Mouse (Mus musculus) neural tube, embryonic 14.5 days (tissue): Measurements from ENCODE around the gene Atxn1. TPM values are rescaled to one million over a fixed set of nuclear protein-coding genes. Genes with fewer than 3 reads are reported as not detected.

Experiments used
- ATAC-seq: fragments of 200-750 bp; cut with Nextera tagmentation; 2 replicates; pipeline ENCODE4 v1.8.0; 2017; ENCODE audit warnings: low read depth, mild to moderate bottlenecking, moderate TSS enrichment, moderate library complexity
- H3K27ac ChIP-seq: fragments of 300-500 bp; sonication (generic); 2 replicates; pipeline ENCODE4 v1.5.1; 2014; ENCODE audit warnings: low read depth, mild to moderate bottlenecking, control low read depth, low read length, moderate library complexity, mixed read lengths
- H3K27me3 ChIP-seq: fragments of 300-500 bp; sonication (generic); 2 replicates; pipeline ENCODE4 v1.6.1; 2014; ENCODE audit warnings: low read length; ENCODE audit not compliant: control insufficient read depth, insufficient read depth
- H3K36me3 ChIP-seq: fragments of 300-500 bp; sonication (generic); 2 replicates; pipeline ENCODE4 v1.6.1; 2014; ENCODE audit warnings: low read length, mixed read lengths; ENCODE audit not compliant: control insufficient read depth, insufficient read depth
- H3K4me1 ChIP-seq: fragments of 300-500 bp; sonication (generic); 2 replicates; pipeline ENCODE4 v1.6.1; 2014; ENCODE audit warnings: low read length; ENCODE audit not compliant: control insufficient read depth, insufficient read depth
- H3K4me2 ChIP-seq: fragments of 300-500 bp; sonication (generic); 2 replicates; pipeline ENCODE4 v1.6.1; 2014; ENCODE audit warnings: mild to moderate bottlenecking, low read depth, low read length, control low read depth
- H3K4me3 ChIP-seq: fragments of 300-500 bp; sonication (generic); 2 replicates; pipeline ENCODE4 v1.5.1; 2014; ENCODE audit warnings: low read depth, low read length, control low read depth, mixed read lengths
- H3K9ac ChIP-seq: fragments of 300-500 bp; sonication (generic); replicated peaks from 2 replicates; pipeline ENCODE4 v1.6.1; 2014; ENCODE audit warnings: low read depth, mild to moderate bottlenecking, control low read depth, low read length, mixed read lengths
- H3K9me3 ChIP-seq: fragments of 300-500 bp; sonication (generic); 2 replicates; pipeline ENCODE4 v1.6.1; 2016; ENCODE audit warnings: low read length; ENCODE audit not compliant: control insufficient read depth
- WGBS: fragments of 180-500 bp; shearing (Covaris S2); extraction: QIAGEN DNeasy Blood & Tissue Kit; methylation state at CpG from one replicate; pipeline ENCODE4 v1.1.7; 2014; 5-methylcytosine and 5-hydroxymethylcytosine counted together
- polyA plus RNA-seq: library from polyadenylated mRNA; unstranded; fragments of >200 nt; fragmentation: Nextera tagmentation; extraction: Ambion mirVana; gene quantifications from 2 replicates; pipeline ENCODE4 v1.2.1, GENCODE M21; 2014

Gene Atxn1
- polyA plus RNA-seq, 1 experiment from 2014 or later, result 9.4 TPM

- H3K9ac ChIP-seq, result no peak overlapping the region
- H3K27me3 ChIP-seq, result no peaks in the 10 kb centered on the region
- ATAC-seq, result no peak
- H3K27ac ChIP-seq, result no peak overlapping the region
- 84% methylated on average over 9 of the region's 9 CpGs for WGBS
- H3K4me1 ChIP-seq, result peaks cover 2% of the 10 kb centered on the region; the same call in 1 of the 2 replicates
- H3K4me2 ChIP-seq, result no peak overlapping the region
- H3K36me3 ChIP-seq, result no peaks in the 10 kb centered on the region
- no peaks in the 10 kb centered on the region for H3K9me3 ChIP-seq
- no peak overlapping the region for H3K4me3 ChIP-seq
These were observed 426.7 kb downstream of the Atxn1 start for GRCm38 (mm10) chr13:45538091-45538490.

- Histone ChIP-seq H3K4me1 (peaks cover 2% of the 10 kb centered on the region; the same call in 1 of the 2 replicates), H3K4me2 (no peak overlapping the region), H3K36me3 (no peaks in the 10 kb centered on the region), H3K9me3 (no peaks in the 10 kb centered on the region), H3K4me3 (no peak overlapping the region), H3K27me3 (no peaks in the 10 kb centered on the region), H3K9ac (no peak overlapping the region), H3K27ac (no peak overlapping the region)
- 85% methylated on average over 9 of the region's 9 CpGs for WGBS
- no peak for ATAC-seq
These were observed 427.7 kb downstream of the Atxn1 start for GRCm38 (mm10) chr13:45537110-45537509.

DNA sequence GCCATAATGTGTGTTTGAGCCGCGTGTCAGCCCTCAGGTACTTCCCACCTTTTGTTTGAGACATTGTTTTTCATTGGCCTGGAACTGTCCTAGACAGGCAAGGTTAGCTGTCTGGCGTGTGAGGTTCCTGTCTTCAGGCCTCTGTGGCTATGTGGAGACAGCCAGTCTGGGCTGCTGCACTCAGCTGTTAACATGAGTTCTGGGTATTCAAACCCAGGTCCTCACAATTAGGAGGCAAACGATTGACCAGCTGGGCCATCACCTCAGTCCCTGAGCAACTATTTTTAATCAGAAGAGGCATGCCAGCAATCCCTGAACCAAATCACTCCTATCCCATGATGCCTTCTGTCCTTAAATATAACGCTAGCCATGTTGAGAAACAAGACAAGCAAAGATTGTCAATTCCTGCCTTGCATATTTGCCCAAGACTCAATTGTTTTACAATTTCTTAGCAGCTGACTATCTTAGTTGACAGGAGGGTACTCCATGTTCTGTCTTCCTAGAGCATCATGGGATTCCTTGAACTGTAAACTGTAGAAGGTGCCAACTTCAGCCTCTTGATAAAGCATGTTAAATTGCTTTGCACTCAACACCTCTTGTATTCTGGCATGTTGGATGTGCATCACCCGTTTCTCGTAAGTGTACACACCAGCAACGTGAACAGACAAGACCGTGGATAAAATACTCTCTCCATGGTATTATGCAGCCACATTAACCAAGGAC lies 428.9 kb downstream of the Atxn1 start:
- no peak overlapping the region for H3K27ac ChIP-seq
- H3K4me3 ChIP-seq, result no peak overlapping the region
- no peaks in the 10 kb centered on the region for H3K27me3 ChIP-seq
- H3K9me3 ChIP-seq, result no peaks in the 10 kb centered on the region
- WGBS, result 92% methylated on average over 9 of the region's 9 CpGs
- peaks cover 5% of the 10 kb centered on the region; the same call in 1 of the 2 replicates for H3K4me1 ChIP-seq
- H3K9ac ChIP-seq, result no peak overlapping the region
- no peak overlapping the region for H3K4me2 ChIP-seq
- H3K36me3 ChIP-seq, result no peaks in the 10 kb centered on the region
- ATAC-seq, result no peak

- Histone ChIP-seq H3K27ac (no peak overlapping the region), H3K4me2 (no peak overlapping the region), H3K4me3 (no peak overlapping the region), H3K27me3 (no peaks in the 10 kb centered on the region), H3K9ac (no peak overlapping the region), H3K4me1 (peaks cover 7% of the 10 kb centered on the region; the same call in 1 of the 2 replicates), H3K36me3 (no peaks in the 10 kb centered on the region), H3K9me3 (no peaks in the 10 kb centered on the region)
- no peak for ATAC-seq
- WGBS, result 22% methylated on average over 6 of the region's 6 CpGs
These were observed 434.1 kb downstream of the Atxn1 start for GRCm38 (mm10) chr13:45530754-45531153.

GRCm38 (mm10) chr13:45528787-45529186 lies 436.0 kb downstream of the Atxn1 start:
- Histone ChIP-seq H3K4me2 (no peak overlapping the region), H3K4me3 (no peak overlapping the region), H3K4me1 (peaks cover 7% of the 10 kb centered on the region; the same call in 1 of the 2 replicates), H3K36me3 (no peaks in the 10 kb centered on the region), H3K27ac (no peak overlapping the region), H3K9ac (no peak overlapping the region), H3K9me3 (no peaks in the 10 kb centered on the region), H3K27me3 (no peaks in the 10 kb centered on the region)
- no peak for ATAC-seq
- 74% methylated on average over 4 of the region's 4 CpGs for WGBS

DNA sequence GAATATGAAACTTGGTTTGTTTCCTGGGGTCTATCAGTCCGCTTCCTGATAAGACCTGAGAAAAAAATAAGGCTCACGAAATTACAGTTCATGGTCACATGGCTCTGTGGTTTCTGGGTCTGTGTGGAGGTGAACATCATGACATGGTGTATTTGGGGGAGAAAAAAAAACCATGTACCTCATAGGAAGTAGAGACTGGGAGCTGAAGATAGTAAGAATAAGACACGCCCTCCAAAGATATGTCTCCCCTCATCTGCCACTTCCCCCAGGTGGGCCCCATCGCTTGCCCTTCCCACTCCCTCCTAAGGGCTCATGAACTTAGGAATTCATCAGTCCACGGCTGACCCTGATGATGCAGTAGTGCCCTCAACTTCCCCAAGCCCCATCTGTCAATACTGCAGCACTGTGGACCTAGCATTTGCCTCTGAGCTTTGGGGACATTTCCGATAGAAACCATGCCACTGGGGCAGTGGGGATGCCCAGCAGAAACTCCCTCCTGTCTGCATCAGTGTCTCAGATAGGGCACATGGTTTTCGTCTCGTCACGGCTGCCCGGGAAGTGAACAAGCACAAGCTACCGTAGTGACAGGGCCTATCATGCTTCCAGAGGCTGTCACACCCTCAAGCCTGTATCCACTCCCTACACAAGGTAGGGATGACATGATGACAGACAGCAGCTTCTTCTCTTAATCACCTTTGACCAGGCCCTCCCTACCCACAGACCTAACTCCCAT lies 437.4 kb downstream of the Atxn1 start:
- Histone ChIP-seq H3K27me3 (no peaks in the 10 kb centered on the region), H3K4me3 (no peak overlapping the region), H3K9ac (no peak overlapping the region), H3K4me1 (peaks cover 7% of the 10 kb centered on the region; the same call in 1 of the 2 replicates), H3K4me2 (no peak overlapping the region), H3K36me3 (no peaks in the 10 kb centered on the region), H3K27ac (no peak overlapping the region), H3K9me3 (no peaks in the 10 kb centered on the region)
- no peak for ATAC-seq
- WGBS, result 91% methylated on average over 11 of the region's 11 CpGs

DNA sequence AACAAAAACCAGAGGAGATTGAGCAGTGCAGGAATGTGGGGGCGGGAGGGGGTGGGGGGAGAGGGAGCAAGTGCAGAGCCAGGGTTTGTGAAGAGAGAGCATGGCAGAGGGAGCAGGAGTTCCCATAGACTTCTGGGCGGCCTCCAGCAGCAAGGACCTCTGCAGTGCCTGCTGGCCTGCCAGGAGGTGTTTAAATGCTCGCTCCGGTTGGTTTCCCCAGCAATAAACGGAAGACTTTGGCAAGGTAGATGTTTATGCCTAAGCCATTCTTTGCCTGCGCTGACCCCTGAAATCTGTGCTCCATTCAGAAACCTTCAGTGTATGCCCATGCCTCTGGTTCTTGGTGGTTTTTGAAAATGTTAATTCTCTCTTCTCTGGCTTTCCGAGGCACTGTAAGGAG lies 438.6 kb downstream of the Atxn1 start:
- Histone ChIP-seq H3K4me1 (peaks cover 7% of the 10 kb centered on the region; the same call in 1 of the 2 replicates), H3K27ac (no peak overlapping the region), H3K4me3 (no peak overlapping the region), H3K9me3 (no peaks in the 10 kb centered on the region), H3K4me2 (no peak overlapping the region), H3K27me3 (no peaks in the 10 kb centered on the region), H3K36me3 (no peaks in the 10 kb centered on the region), H3K9ac (no peak overlapping the region)
- ATAC-seq, result peak; percentile 80
- WGBS, result 23% methylated on average over 7 of the region's 7 CpGs

GRCm38 (mm10) chr13:45524791-45525435 lies 439.9 kb downstream of the Atxn1 start:
- Histone ChIP-seq H3K4me2 (no peak overlapping the region), H3K4me3 (no peak overlapping the region), H3K9ac (no peak overlapping the region), H3K36me3 (no peaks in the 10 kb centered on the region), H3K9me3 (no peaks in the 10 kb centered on the region), H3K27me3 (no peaks in the 10 kb centered on the region), H3K4me1 (no peaks in the 10 kb centered on the region), H3K27ac (no peak overlapping the region)
- ATAC-seq, result no peak
- 90% methylated on average over 6 of the region's 6 CpGs for WGBS

- 41% methylated on average over 3 of the region's 3 CpGs for WGBS
- no peak overlapping the region for H3K4me3 ChIP-seq
- H3K4me1 ChIP-seq, result no peaks in the 10 kb centered on the region
- H3K36me3 ChIP-seq, result no peaks in the 10 kb centered on the region
- H3K9ac ChIP-seq, result no peak overlapping the region
- no peak overlapping the region for H3K4me2 ChIP-seq
- H3K27me3 ChIP-seq, result no peaks in the 10 kb centered on the region
- no peak for ATAC-seq
- no peak overlapping the region for H3K27ac ChIP-seq
- H3K9me3 ChIP-seq, result no peaks in the 10 kb centered on the region
These were observed 440.5 kb downstream of the Atxn1 start for GRCm38 (mm10) chr13:45524305-45524704.
